Mouse (Mus musculus) forebrain, embryonic 11.5 days (tissue): ENCODE results near the gene Maml3. TPM values are rescaled to one million over a fixed set of nuclear protein-coding genes. Genes with fewer than 3 reads are reported as not detected.

Source experiments
- ATAC-seq: fragments of 200-750 bp; cut with Nextera tagmentation; replicated peaks from 2 replicates; pipeline ENCODE4 v1.8.0; 2017; ENCODE audit warnings: moderate TSS enrichment; ENCODE audit not compliant: low FRiP score
- DNase-seq: peaks from one replicate; pipeline ENCODE4 v3.0.0-alpha.2; 2017; ENCODE audit warnings: low spot score
- H3K27ac ChIP-seq: fragments of 300-500 bp; sonication (generic); 2 replicates; pipeline ENCODE4 v1.5.1; 2014; ENCODE audit warnings: low read depth, low read length
- H3K27me3 ChIP-seq: fragments of 300-500 bp; sonication (generic); 2 replicates; pipeline ENCODE4 v1.6.1; 2014; ENCODE audit warnings: mild to moderate bottlenecking, low read length, mixed read lengths; ENCODE audit not compliant: control insufficient read depth, insufficient read depth
- H3K36me3 ChIP-seq: fragments of 300-500 bp; sonication (generic); 2 replicates; pipeline ENCODE4 v1.6.1; 2014; ENCODE audit warnings: mild to moderate bottlenecking, low read length, moderate library complexity, mixed read lengths; ENCODE audit not compliant: control insufficient read depth, insufficient read depth
- H3K4me1 ChIP-seq: fragments of 300-500 bp; sonication (generic); replicated peaks from 2 replicates; pipeline ENCODE4 v1.6.1; 2014; ENCODE audit warnings: low read length, mixed read lengths; ENCODE audit not compliant: control insufficient read depth, insufficient read depth
- H3K4me2 ChIP-seq: fragments of 300-500 bp; sonication (generic); 2 replicates; pipeline ENCODE4 v1.6.1; 2014; ENCODE audit warnings: low read depth, mild to moderate bottlenecking, low read length, moderate library complexity, mixed read lengths; ENCODE audit not compliant: severe bottlenecking
- H3K4me3 ChIP-seq: fragments of 300-500 bp; sonication (generic); 2 replicates; pipeline ENCODE4 v1.5.1; 2014; ENCODE audit warnings: low read depth, low read length
- H3K9ac ChIP-seq: fragments of 300-500 bp; sonication (generic); 2 replicates; pipeline ENCODE4 v1.6.1; 2014; ENCODE audit warnings: low read length
- H3K9me3 ChIP-seq: fragments of 300-500 bp; sonication (generic); 2 replicates; pipeline ENCODE4 v1.6.1; 2016; ENCODE audit warnings: low read length, mixed read lengths; ENCODE audit not compliant: control insufficient read depth
- WGBS: fragments of 180-500 bp; shearing (Covaris S2); extraction: QIAGEN DNeasy Blood & Tissue Kit; methylation state at CpG from one replicate; pipeline ENCODE4 v1.1.7; 2014; 5-methylcytosine and 5-hydroxymethylcytosine counted together
- polyA plus RNA-seq: library from polyadenylated mRNA; unstranded; fragments of >200 nt; fragmentation: Nextera tagmentation; extraction: Ambion mirVana; gene quantifications from 2 replicates; pipeline ENCODE4 v1.2.1, GENCODE M21; 2014

The Maml3 gene
- polyA plus RNA-seq, 1 experiment from 2014 or later, result 7.5 TPM

DNA sequence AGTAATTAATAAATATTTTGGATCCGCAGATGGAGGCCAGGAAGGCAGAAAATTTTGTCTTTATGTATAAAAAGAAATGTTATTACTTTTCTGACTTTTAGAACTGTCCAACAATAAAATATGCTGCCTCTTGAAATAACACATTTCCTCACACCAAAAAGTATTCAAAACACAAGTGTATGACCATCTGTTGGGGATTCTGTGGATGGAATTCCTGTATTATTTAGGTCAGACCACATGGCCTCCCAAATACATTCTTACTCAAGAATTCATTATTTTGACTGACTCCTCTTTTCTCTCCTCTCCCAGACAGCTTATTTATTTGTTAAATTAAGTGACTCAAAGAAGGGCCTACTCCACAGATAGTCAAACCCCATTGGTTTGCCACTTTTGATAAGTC, 89.3 kb downstream of the Maml3 start:
- H3K9me3 ChIP-seq, result no peaks in the 10 kb centered on the region
- H3K9ac ChIP-seq, result no peak overlapping the region
- no peaks in the 10 kb centered on the region for H3K27me3 ChIP-seq
- DNase-seq, result no peak
- no peak for ATAC-seq
- H3K27ac ChIP-seq, result no peak overlapping the region
- no peak overlapping the region for H3K4me3 ChIP-seq
- H3K4me1 ChIP-seq, result peaks cover 5% of the 10 kb centered on the region; the same call in 1 of the 2 replicates
- H3K4me2 ChIP-seq, result no peak overlapping the region
- H3K36me3 ChIP-seq, result no peaks in the 10 kb centered on the region
- 87% methylated on average over 1 of the region's 1 CpGs for WGBS

DNA sequence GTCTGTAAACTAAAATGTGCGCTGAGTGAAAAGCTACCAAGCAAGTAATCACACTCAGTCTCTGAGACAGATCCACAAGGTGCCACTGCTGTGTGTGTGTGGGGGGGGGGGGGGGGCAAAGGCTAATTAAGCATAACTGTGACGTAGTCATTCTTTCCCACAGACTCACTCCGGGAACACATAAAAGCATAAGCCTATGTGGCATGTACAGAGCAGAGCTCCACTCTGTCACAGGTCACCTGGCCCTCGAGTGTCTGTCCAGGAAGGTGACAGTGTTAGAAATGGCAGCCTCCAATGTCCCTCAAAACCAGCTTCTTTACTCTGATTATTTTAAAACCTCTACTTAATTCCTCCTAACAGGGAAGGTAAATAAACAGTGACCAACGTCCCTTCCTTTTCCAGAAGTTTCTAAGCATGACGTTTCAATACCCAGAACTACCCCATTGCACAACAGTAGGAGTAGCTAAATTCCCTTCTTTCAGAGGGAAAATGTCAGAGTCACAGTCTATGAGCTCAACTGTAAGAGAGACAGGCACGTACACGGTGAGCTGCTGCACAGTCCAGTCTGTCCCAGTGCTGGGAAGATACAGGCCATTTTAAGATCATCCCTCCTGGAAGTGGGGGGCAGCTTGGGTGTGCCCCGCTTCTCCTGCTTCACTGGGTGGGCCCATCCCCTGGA, 93.7 kb downstream of the Maml3 start:
- Histone ChIP-seq H3K27me3 (no peaks in the 10 kb centered on the region), H3K9me3 (no peaks in the 10 kb centered on the region), H3K4me2 (no peak overlapping the region), H3K4me1 (peaks cover 16% of the 10 kb centered on the region), H3K36me3 (no peaks in the 10 kb centered on the region), H3K4me3 (no peak overlapping the region), H3K9ac (no peak overlapping the region), H3K27ac (no peak overlapping the region)
- no peak for ATAC-seq
- 77% methylated on average over 9 of the region's 9 CpGs for WGBS
- no peak for DNase-seq

DNA sequence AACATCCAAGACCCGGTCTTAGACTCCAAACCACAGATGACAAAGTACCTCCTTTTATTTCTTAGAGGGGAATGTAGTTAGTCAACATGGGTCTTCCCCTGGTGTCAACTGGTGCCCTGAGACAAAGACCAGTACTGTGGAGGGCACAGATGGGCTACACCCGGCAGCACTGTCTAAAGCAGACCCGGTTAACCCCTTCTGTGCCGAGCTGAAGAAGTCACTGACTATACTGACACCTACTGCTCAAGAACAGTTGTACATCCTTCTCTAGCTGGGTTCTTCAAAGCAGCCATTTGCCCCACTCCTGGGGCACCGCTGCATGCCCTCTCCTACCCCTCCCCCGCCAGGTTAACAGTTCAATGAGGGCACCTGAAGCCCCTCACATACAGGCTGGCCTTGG, 95.6 kb downstream of the Maml3 start:
- H3K36me3 ChIP-seq, result no peaks in the 10 kb centered on the region
- peak; percentile 65 for DNase-seq
- no peaks in the 10 kb centered on the region for H3K27me3 ChIP-seq
- 23% methylated on average over 6 of the region's 6 CpGs for WGBS
- H3K9me3 ChIP-seq, result no peaks in the 10 kb centered on the region
- peaks cover 19% of the 10 kb centered on the region for H3K4me1 ChIP-seq
- no peak overlapping the region for H3K9ac ChIP-seq
- H3K4me3 ChIP-seq, result no peak overlapping the region
- no peak overlapping the region for H3K4me2 ChIP-seq
- H3K27ac ChIP-seq, result peak overlapping the region; percentile 9; the same call in 1 of the 2 replicates
- ATAC-seq, result peak; percentile 57

DNA sequence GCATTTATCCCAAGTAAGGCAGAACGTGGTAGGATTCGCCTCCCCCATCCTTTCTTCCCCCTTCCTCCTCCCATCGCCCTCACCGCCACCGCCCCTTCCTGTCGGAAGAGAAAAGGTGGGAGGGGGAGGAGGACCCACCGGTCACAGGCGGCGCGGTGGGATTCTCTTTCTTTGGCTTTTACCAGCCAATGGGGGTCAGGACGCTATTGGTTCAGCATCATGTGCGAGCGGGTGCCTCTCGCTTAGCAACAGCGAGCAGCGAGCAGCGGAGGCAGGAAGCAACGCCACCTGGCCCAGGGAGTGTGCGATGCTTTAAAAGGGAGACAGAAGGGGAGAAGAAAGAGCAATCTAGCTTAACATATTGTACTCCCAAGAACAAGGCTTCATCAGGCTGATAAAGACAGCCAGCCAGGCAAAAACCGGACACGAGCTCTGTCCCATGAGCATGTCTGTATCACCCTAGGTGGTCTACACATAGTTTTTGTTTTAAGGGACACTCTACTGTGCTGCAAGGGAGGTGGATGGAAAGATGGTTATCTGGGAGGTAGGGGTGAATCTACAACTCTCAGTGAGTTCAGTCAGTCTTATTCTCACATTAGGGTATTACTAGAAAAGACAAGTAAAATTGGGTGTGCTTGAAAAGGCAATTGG, 97.1 kb downstream of the Maml3 start:
- WGBS, result under 1% methylated on average over 16 of the region's 21 CpGs
- H3K4me1 ChIP-seq, result peaks cover 19% of the 10 kb centered on the region
- ATAC-seq, result peak; percentile 93

DNA sequence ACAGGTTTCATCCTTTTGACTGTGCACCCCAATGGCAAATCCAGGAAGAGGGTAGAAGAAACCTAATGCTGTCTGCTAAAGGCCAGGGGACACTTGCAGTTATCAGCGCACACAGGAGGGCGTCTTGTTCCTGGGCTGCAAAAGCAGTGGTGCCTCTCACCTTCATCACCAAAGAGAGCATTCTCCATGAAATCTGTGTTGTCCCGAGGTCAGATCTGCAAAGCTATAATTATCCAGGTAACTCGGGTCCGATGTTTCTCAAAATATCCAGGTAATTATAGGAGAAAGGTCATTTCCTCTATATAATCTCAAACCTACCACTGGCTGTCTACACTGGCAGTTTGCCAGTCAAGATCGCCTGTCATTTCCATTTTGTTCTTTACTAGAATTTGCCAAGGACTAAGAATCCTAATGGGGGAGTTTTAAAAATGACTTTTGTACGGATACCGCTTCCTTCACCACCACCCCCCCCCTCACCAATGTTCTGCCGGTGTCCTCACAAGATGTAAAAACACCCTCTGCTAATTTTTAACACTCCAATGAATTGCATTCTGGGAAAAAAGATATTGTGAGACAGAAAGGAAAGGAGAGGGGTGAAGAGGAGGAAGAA, 98.0 kb downstream of the Maml3 start:
- no peaks in the 10 kb centered on the region for H3K9me3 ChIP-seq
- peak overlapping the region; percentile 25; the same call in 1 of the 2 replicates for H3K4me3 ChIP-seq
- ATAC-seq, result no peak
- H3K36me3 ChIP-seq, result no peaks in the 10 kb centered on the region
- peak overlapping the region; percentile 39; the same call in 1 of the 2 replicates for H3K9ac ChIP-seq
- H3K4me2 ChIP-seq, result peak overlapping the region; percentile 45
- WGBS, result 47% methylated on average over 9 of the region's 9 CpGs
- H3K4me1 ChIP-seq, result peaks cover 19% of the 10 kb centered on the region
- peak overlapping the region; percentile 89 for H3K27ac ChIP-seq
- DNase-seq, result no peak
- no peaks in the 10 kb centered on the region for H3K27me3 ChIP-seq

More for the DNA sequence above, 97.1 kb downstream of the Maml3 start:
- Histone ChIP-seq H3K36me3 (no peaks in the 10 kb centered on the region), H3K9ac (peak overlapping the region; percentile 39; the same call in 1 of the 2 replicates), H3K4me2 (peak overlapping the region; percentile 45), H3K9me3 (no peaks in the 10 kb centered on the region), H3K27ac (peak overlapping the region; percentile 89), H3K4me3 (peak overlapping the region; percentile 25), H3K27me3 (no peaks in the 10 kb centered on the region)
- peak; percentile 92 for DNase-seq

DNA sequence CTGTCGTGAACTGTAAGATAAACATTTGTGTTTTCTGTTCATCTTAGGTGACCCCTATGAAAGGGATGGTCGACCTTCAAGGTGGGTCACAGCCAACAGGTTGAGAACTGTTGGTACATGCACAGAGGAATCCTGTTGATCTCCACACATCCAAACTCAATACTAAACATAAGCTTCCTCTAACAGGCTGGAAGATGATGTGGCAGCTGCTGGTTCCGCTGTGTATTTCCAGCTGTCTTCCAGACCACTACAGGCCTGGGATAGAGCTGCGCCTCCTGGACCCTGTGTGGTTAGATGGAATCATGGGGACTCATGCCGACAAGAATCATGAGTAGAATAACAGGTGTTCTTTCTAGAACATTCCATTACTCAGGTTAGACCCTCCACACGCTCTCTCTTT, 101.2 kb downstream of the Maml3 start:
- 87% methylated on average over 6 of the region's 6 CpGs for WGBS
- DNase-seq (no peak), ATAC-seq (no peak)
- H3K9me3 ChIP-seq, result no peaks in the 10 kb centered on the region
- no peak overlapping the region for H3K4me2 ChIP-seq
- H3K9ac ChIP-seq, result no peak overlapping the region
- no peaks in the 10 kb centered on the region for H3K36me3 ChIP-seq
- H3K27ac ChIP-seq, result no peak overlapping the region
- no peak overlapping the region for H3K4me3 ChIP-seq
- H3K4me1 ChIP-seq, result peaks cover 10% of the 10 kb centered on the region
- H3K27me3 ChIP-seq, result no peaks in the 10 kb centered on the region

DNA sequence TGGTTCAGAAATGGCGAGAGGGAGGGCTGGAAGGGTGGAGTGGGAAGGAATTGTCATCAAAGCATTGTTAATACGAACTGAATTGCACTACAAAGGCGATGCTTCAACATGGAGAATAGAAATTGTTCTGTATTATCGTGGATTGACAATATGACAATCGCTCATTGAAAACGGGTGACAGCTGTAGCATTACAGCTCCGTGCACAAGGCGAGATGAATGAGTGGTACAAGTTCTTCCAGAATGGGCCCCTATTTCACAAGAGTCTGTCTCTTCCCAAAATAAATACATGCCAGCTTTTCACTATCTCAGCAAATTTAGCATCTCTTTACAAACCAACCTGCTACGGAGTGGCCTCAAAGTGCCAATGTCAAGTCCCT, 103.4 kb downstream of the Maml3 start:
- 82% methylated on average over 9 of the region's 9 CpGs for WGBS
- Histone ChIP-seq H3K27me3 (no peaks in the 10 kb centered on the region), H3K9me3 (no peaks in the 10 kb centered on the region), H3K4me1 (peaks cover 3% of the 10 kb centered on the region; the same call in 1 of the 2 replicates), H3K4me2 (no peak overlapping the region), H3K36me3 (no peaks in the 10 kb centered on the region), H3K27ac (no peak overlapping the region), H3K9ac (no peak overlapping the region), H3K4me3 (no peak overlapping the region)
- no peak for DNase-seq
- no peak for ATAC-seq

DNA sequence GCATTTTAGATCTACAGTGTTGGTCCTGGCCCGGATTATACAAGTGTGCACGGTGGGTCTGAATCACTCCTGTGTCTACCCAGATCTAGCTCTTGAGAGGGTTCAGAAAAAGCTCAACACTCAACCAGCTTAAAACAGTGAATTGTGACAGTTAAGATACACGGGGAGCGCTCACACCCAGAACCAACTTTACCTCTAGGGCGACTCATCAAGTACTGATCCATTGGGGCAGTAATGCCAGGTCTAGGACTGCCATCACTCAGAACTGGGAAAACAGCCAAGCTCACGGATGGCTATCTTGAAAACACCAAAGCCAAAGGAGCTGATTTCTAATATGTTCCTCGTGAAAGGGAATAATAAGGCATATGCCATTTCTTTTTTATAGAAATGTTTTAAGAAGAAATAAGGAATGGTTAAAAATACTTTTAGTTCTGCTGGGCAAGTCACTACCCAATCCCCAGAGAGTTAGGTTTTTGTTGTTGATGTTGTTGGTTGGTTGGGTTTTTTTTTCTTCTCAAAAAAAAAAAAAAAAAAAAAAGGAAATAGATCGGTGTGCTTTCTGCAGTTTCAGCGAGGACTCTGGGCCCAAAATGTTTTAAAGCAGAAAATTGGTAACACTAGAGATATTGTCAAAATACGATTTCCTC, 103.9 kb downstream of the Maml3 start:
- no peaks in the 10 kb centered on the region for H3K36me3 ChIP-seq
- H3K9me3 ChIP-seq, result no peaks in the 10 kb centered on the region
- 92% methylated on average over 10 of the region's 10 CpGs for WGBS
- no peak overlapping the region for H3K4me3 ChIP-seq
- ATAC-seq (no peak), DNase-seq (no peak)
- peaks cover 3% of the 10 kb centered on the region; the same call in 1 of the 2 replicates for H3K4me1 ChIP-seq
- no peaks in the 10 kb centered on the region for H3K27me3 ChIP-seq
- no peak overlapping the region for H3K4me2 ChIP-seq
- no peak overlapping the region for H3K27ac ChIP-seq
- no peak overlapping the region for H3K9ac ChIP-seq
